In genomic region chr10:59296261-59296660, GRCm38 (mm10) we compare ENCODE assay signal across 7 mouse cellular contexts. TPM values are rescaled to one million over a fixed set of nuclear protein-coding genes. Genes with fewer than 3 reads are reported as not detected.
DNase-seq lines count a peak whose midpoint lies in the region; ATAC-seq lines count a peak whose summit lies in the region.

No protein-coding gene starts in this region.

- H3K9me3 ChIP-seq in midbrain, embryonic 10.5 days (replicated peaks), result 0 out of 2 replicates have a peak, but pooled peaks cover under 1% of the 10 kb centered on the region

- ATAC-seq in activated CD4-positive, CD25-positive, alpha-beta regulatory T cell, adult 4 months, result peak; percentile 57
- ATAC-seq in inflammation-experienced regulatory T-cells, adult 6 months, result peak; percentile 74

- no peak overlapping the region for H3K4me3 ChIP-seq in midbrain, embryonic 10.5 days

- H3K27ac ChIP-seq in midbrain, embryonic 10.5 days (replicated peaks), result no peak overlapping the region

- H3K4me1 ChIP-seq in midbrain, embryonic 10.5 days, result no peaks in the 10 kb centered on the region

- no peaks in the 10 kb centered on the region for H3K27me3 ChIP-seq in midbrain, embryonic 10.5 days (ENCODE audit: low read depth, poor library complexity, severe bottlenecking)

- WGBS in midbrain, embryonic 10.5 days, result 35% methylated on average over 5 of the region's 5 CpGs

- intact Hi-C loops in left cerebral cortex, postnatal 10 days (cut with DNase I), result loop anchor here (5.0 kb wide), 1 partner anchor 61 kb away; no protein-coding TSS in a partner anchor

- no peaks in the 10 kb centered on the region for H3K36me3 ChIP-seq in midbrain, embryonic 10.5 days

- peak; percentile 57 to 63 for DNase-seq in cerebellum, postnatal 36 days
- peak; percentile 86 for DNase-seq in gastrocnemius, postnatal 10 days
- peak; percentile 72 to 85 for DNase-seq in left cerebral cortex, postnatal 10 days (ENCODE audit: extremely low spot score in 1 of 2, low spot score in 2 of 2)
- DNase-seq in midbrain, embryonic 10.5 days (ENCODE audit: low spot score), result peak; percentile 78
- DNase-seq in right cerebral cortex, postnatal 36 days (ENCODE audit: low spot score in 2 of 2), result peak; percentile 65 to 69

RNA-seq across cellular contexts. Expression of gene P4ha1, which starts 26.8 kb away (rescaled TPM):
- 10 to 100 TPM; 36.8 to 37.7 TPM for polyA plus RNA-seq in activated CD4-positive, CD25-positive, alpha-beta regulatory T cell, adult 4 months (2017; shearing (Covaris generic))
- 10 to 100 TPM; 34.4 to 37.9 TPM for total RNA-seq in gastrocnemius, postnatal 10 days (2021)
- 10 to 100 TPM; 14.8 to 36.1 (median 28.0) TPM for polyA plus RNA-seq in inflammation-experienced regulatory T-cells, adult 6 months (2017; shearing (Covaris generic))
- 10 to 100 TPM; 27.6 to 29.7 TPM for total RNA-seq in left cerebral cortex, postnatal 10 days (2021)
- polyA plus RNA-seq in midbrain, embryonic 10.5 days (2016; fragmentation: Nextera tagmentation; extraction: Ambion mirVana), result 39.6 and 50.9 TPM in 2 replicates
